Comparison of ENCODE assay signal across 8 mouse cellular contexts in genomic region chr19:46304908-46305333, GRCm38 (mm10). TPM values are rescaled to one million over a fixed set of nuclear protein-coding genes. Genes with fewer than 3 reads are reported as not detected.
A peak's percentile ranks its signal among the peaks of the same experiment; 100 is the strongest.
DNase-seq lines count a peak whose midpoint lies in the region; ATAC-seq lines count a peak whose summit lies in the region.

No protein-coding gene starts in this region.

- no peaks in the 10 kb centered on the region for H3K36me3 ChIP-seq in lung, embryonic 15.5 days
- H3K36me3 ChIP-seq in hindbrain, embryonic 11.5 days (ENCODE audit: control insufficient read depth, insufficient read depth, low read length) = no peaks in the 10 kb centered on the region
- H3K36me3 ChIP-seq in megakaryocyte, embryonic 14.5 days (replicated peaks; ENCODE audit: low read length) = peaks cover 30% of the 10 kb centered on the region

- H3K27ac ChIP-seq in lung, embryonic 15.5 days = peak overlapping the region; percentile 96
- no peak overlapping the region for H3K27ac ChIP-seq in hindbrain, embryonic 11.5 days (ENCODE audit: low read depth, low read length)

- H3K27me3 ChIP-seq in lung, embryonic 15.5 days = peaks cover 9% of the 10 kb centered on the region; the same call in 1 of the 2 replicates
- H3K27me3 ChIP-seq in hindbrain, embryonic 11.5 days (ENCODE audit: control insufficient read depth, insufficient read depth, low read length) = peaks cover 16% of the 10 kb centered on the region
- peaks cover 27% of the 10 kb centered on the region for H3K27me3 ChIP-seq in megakaryocyte, embryonic 14.5 days (replicated peaks)

- 0% methylated on average over 34 of the region's 34 CpGs for WGBS in lung, embryonic 15.5 days
- WGBS in hindbrain, embryonic 11.5 days = under 1% methylated on average over 34 of the region's 34 CpGs

- H3K9ac ChIP-seq in lung, embryonic 15.5 days = peak overlapping the region; percentile 56
- H3K9ac ChIP-seq in hindbrain, embryonic 11.5 days (ENCODE audit: low read depth, low read length) = peak overlapping the region; percentile 28

- peak overlapping the region; percentile 98 for H3K4me2 ChIP-seq in lung, embryonic 15.5 days
- peak overlapping the region; percentile 74 for H3K4me2 ChIP-seq in hindbrain, embryonic 11.5 days (replicated peaks; ENCODE audit: low read depth, low read length)

- H3K4me3 ChIP-seq in lung, embryonic 15.5 days = peak overlapping the region; percentile 70
- peak overlapping the region; percentile 44 for H3K4me3 ChIP-seq in hindbrain, embryonic 11.5 days (ENCODE audit: low read depth, low read length)
- H3K4me3 ChIP-seq in megakaryocyte, embryonic 14.5 days (replicated peaks) = peak overlapping the region; percentile 100

- H3K4me1 ChIP-seq in lung, embryonic 15.5 days = peaks cover 24% of the 10 kb centered on the region
- H3K4me1 ChIP-seq in hindbrain, embryonic 11.5 days (replicated peaks; ENCODE audit: control insufficient read depth, insufficient read depth, low read length) = 0 out of 2 replicates have a peak, but pooled peaks cover 2% of the 10 kb centered on the region
- peaks cover 51% of the 10 kb centered on the region for H3K4me1 ChIP-seq in megakaryocyte, embryonic 14.5 days

- ATAC-seq in lung, embryonic 15.5 days (ENCODE audit: borderline replicate concordance, extremely low read depth, low FRiP score, low TSS enrichment) = peak; percentile 22
- peak; percentile 55 for ATAC-seq in hindbrain, embryonic 11.5 days (ENCODE audit: low FRiP score)

- no peaks in the 10 kb centered on the region for H3K9me3 ChIP-seq in lung, embryonic 15.5 days
- no peaks in the 10 kb centered on the region for H3K9me3 ChIP-seq in hindbrain, embryonic 11.5 days (ENCODE audit: control insufficient read depth, low read length)
- H3K9me3 ChIP-seq in megakaryocyte, embryonic 14.5 days = no peaks in the 10 kb centered on the region

- peak; percentile 50 for DNase-seq in adrenal gland, postnatal 14 days
- DNase-seq in adrenal gland, adult 2 months = no peak
- no peak for DNase-seq in lung, adult 18-20 months
- DNase-seq in hindbrain, embryonic 11.5 days (ENCODE audit: low spot score) = peak; percentile 56
- no peak for DNase-seq in spleen, postnatal 10 days (ENCODE audit: low spot score in 2 of 2)
- no peak for DNase-seq in ovary, postnatal 10 days (ENCODE audit: low spot score)

RNA-seq across cellular contexts. Expression of gene Nfkb2, which starts 0.8 kb away (rescaled TPM):
- 28.3 and 34.1 TPM in 2 replicates for total RNA-seq in adrenal gland, postnatal 14 days (2021)
- 10 to 100 TPM; 34.9 to 44.3 TPM for total RNA-seq in adrenal gland, adult 2 months (2021)
- polyA plus RNA-seq in adrenal gland, adult 2 months (2012; rRNA removed) = 65.7 and 80.9 TPM in 2 replicates
- polyA plus RNA-seq in lung, embryonic 15.5 days (2015; fragmentation: Nextera tagmentation; extraction: Ambion mirVana) = 9.1 and 10.5 TPM in 2 replicates
- polyA plus RNA-seq in hindbrain, embryonic 11.5 days (2014; fragmentation: Nextera tagmentation; extraction: Ambion mirVana) = 2.7 and 4.6 TPM in 2 replicates
- polyA plus RNA-seq in megakaryocyte, embryonic 14.5 days (2012; ENCODE audit: insufficient read depth, low replicate concordance) = 32.0 and 46.7 TPM in 2 replicates

RNA-seq across cellular contexts. Expression of gene Psd, which starts 22.0 kb away (rescaled TPM):
- 6.0 and 9.3 TPM in 2 replicates for total RNA-seq in adrenal gland, postnatal 14 days (2021)
- 1 to 10 TPM; 7.3 to 7.9 TPM for total RNA-seq in adrenal gland, adult 2 months (2021)
- 13.7 and 18.1 TPM in 2 replicates for polyA plus RNA-seq in adrenal gland, adult 2 months (2012; rRNA removed)
- 7.0 and 8.3 TPM in 2 replicates for polyA plus RNA-seq in lung, embryonic 15.5 days (2015; fragmentation: Nextera tagmentation; extraction: Ambion mirVana)
- 10.0 and 11.9 TPM in 2 replicates for polyA plus RNA-seq in hindbrain, embryonic 11.5 days (2014; fragmentation: Nextera tagmentation; extraction: Ambion mirVana)
- polyA plus RNA-seq in megakaryocyte, embryonic 14.5 days (2012; ENCODE audit: insufficient read depth, low replicate concordance) = 0.19 TPM in 1 of 2 replicates, not detected in the other

RNA-seq across cellular contexts. Expression of gene Fbxl15, which starts 23.1 kb away (rescaled TPM):
- total RNA-seq in adrenal gland, postnatal 14 days (2021) = 8.2 and 8.7 TPM in 2 replicates
- 10 to 100 TPM in 1 of 2 experiments, 1 to 10 TPM in 1; 6.7 to 12.1 TPM for total RNA-seq in adrenal gland, adult 2 months (2021)
- 41.6 and 60.3 TPM in 2 replicates for polyA plus RNA-seq in adrenal gland, adult 2 months (2012; rRNA removed)
- 13.3 and 14.2 TPM in 2 replicates for polyA plus RNA-seq in lung, embryonic 15.5 days (2015; fragmentation: Nextera tagmentation; extraction: Ambion mirVana)
- polyA plus RNA-seq in hindbrain, embryonic 11.5 days (2014; fragmentation: Nextera tagmentation; extraction: Ambion mirVana) = 26.3 and 27.1 TPM in 2 replicates
- 17.4 and 18.6 TPM in 2 replicates for polyA plus RNA-seq in megakaryocyte, embryonic 14.5 days (2012; ENCODE audit: insufficient read depth, low replicate concordance)

RNA-seq across cellular contexts. Expression of gene Cuedc2, which starts 33.6 kb away (rescaled TPM):
- 71.8 and 77.5 TPM in 2 replicates for total RNA-seq in adrenal gland, postnatal 14 days (2021)
- 10 to 100 TPM; 72.2 to 87.7 TPM for total RNA-seq in adrenal gland, adult 2 months (2021)
- polyA plus RNA-seq in adrenal gland, adult 2 months (2012; rRNA removed) = 41.3 and 42.5 TPM in 2 replicates
- polyA plus RNA-seq in lung, embryonic 15.5 days (2015; fragmentation: Nextera tagmentation; extraction: Ambion mirVana) = 146 and 154 TPM in 2 replicates
- 252 and 260 TPM in 2 replicates for polyA plus RNA-seq in hindbrain, embryonic 11.5 days (2014; fragmentation: Nextera tagmentation; extraction: Ambion mirVana)
- polyA plus RNA-seq in megakaryocyte, embryonic 14.5 days (2012; ENCODE audit: insufficient read depth, low replicate concordance) = 39.1 and 126 TPM in 2 replicates

RNA-seq across cellular contexts. Expression of gene Mfsd13a, which starts 36.0 kb away (rescaled TPM):
- total RNA-seq in adrenal gland, postnatal 14 days (2021) = 5.1 and 5.4 TPM in 2 replicates
- total RNA-seq in adrenal gland, adult 2 months (2021) = 1 to 10 TPM; 7.3 to 9.6 TPM
- polyA plus RNA-seq in adrenal gland, adult 2 months (2012; rRNA removed) = 43.2 and 63.5 TPM in 2 replicates
- polyA plus RNA-seq in lung, embryonic 15.5 days (2015; fragmentation: Nextera tagmentation; extraction: Ambion mirVana) = 10.1 and 10.5 TPM in 2 replicates
- 4.4 and 6.9 TPM in 2 replicates for polyA plus RNA-seq in hindbrain, embryonic 11.5 days (2014; fragmentation: Nextera tagmentation; extraction: Ambion mirVana)
- 8.8 and 9.9 TPM in 2 replicates for polyA plus RNA-seq in megakaryocyte, embryonic 14.5 days (2012; ENCODE audit: insufficient read depth, low replicate concordance)

Comparison
In these comparisons a context has a peak if more than half of its experiments do, and no peak if none do; other contexts are left out.
1. DNase-seq: peak in adrenal gland, postnatal 14 days (single experiment) and hindbrain, embryonic 11.5 days (single experiment); none in adrenal gland, adult 2 months (single experiment), lung, adult 18-20 months (0 of 2), spleen, postnatal 10 days (0 of 2) and ovary, postnatal 10 days (single experiment).
2. H3K4me3 ChIP-seq: peak in every context shown above with its lines; median percentile 100 in megakaryocyte, embryonic 14.5 days; 70 in lung, embryonic 15.5 days; 44 in hindbrain, embryonic 11.5 days.